Mouse (Mus musculus) liver, postnatal 0 days (tissue): ENCODE results near the gene Ephb1.

Source experiments
- CTCF ChIP-seq: sonication (generic); IDR thresholded peaks from 2 replicates; pipeline ENCODE4 v1.5.1; 2016; ENCODE audit warnings: antibody characterized with exemption, low read depth
- EP300 ChIP-seq: IDR thresholded peaks from 2 replicates; pipeline ENCODE4 v1.6.1; 2016; ENCODE audit warnings: antibody characterized with exemption, low read depth, mild to moderate bottlenecking

DNA sequence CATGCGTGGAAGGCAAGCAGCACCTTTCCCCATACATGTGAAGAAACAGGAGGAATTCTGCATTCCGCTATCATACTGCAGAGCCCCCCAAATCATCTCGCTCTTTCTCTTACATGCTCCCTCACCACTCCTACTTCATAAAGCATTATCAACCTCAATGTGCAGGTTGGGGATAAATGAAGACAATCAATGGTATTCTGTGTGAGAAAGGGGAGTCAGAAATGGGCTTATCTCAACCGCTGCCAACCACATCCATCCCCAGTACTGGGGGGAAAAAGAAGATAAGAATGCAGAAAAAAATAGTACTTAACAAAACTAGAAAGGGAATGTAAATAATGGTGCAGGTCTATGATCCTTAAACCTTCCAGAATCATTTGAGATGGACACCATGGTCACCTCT is 408.7 kb downstream of the Ephb1 start:
- TF ChIP-seq CTCF, result no peak
- TF ChIP-seq EP300, result peak; percentile 87
